Mouse (Mus musculus) midbrain, postnatal 0 days (tissue): ENCODE results near the gene Setx. TPM values are rescaled to one million over a fixed set of nuclear protein-coding genes. Genes with fewer than 3 reads are reported as not detected.

ENCODE experiments used
- ATAC-seq: fragments of 200-750 bp; cut with Nextera tagmentation; 2 replicates; pipeline ENCODE4 v1.8.0; 2017; ENCODE audit warnings: moderate number of reproducible peaks, mild to moderate bottlenecking, moderate TSS enrichment, moderate library complexity; ENCODE audit not compliant: low FRiP score
- DNase-seq: peaks from one replicate; pipeline ENCODE4 v3.0.0-alpha.2; 2015; ENCODE audit warnings: low spot score
- H3K27ac ChIP-seq: fragments of 300-500 bp; sonication (generic); 2 replicates; pipeline ENCODE4 v1.5.1; 2014; ENCODE audit warnings: low read depth, mild to moderate bottlenecking, low read length, mixed read lengths
- H3K27me3 ChIP-seq: fragments of 300-500 bp; sonication (generic); 2 replicates; pipeline ENCODE4 v1.6.1; 2014; ENCODE audit warnings: low read length, control low read depth, mixed read lengths; ENCODE audit not compliant: insufficient read depth
- H3K36me3 ChIP-seq: fragments of 300-500 bp; sonication (generic); 2 replicates; pipeline ENCODE4 v1.6.1; 2014; ENCODE audit warnings: low read length, control low read depth, mixed read lengths; ENCODE audit not compliant: insufficient read depth
- H3K4me1 ChIP-seq: fragments of 300-500 bp; sonication (generic); 2 replicates; pipeline ENCODE4 v1.6.1; 2014; ENCODE audit warnings: mild to moderate bottlenecking, control low read depth, antibody characterized with exemption, low read length, mixed read lengths; ENCODE audit not compliant: insufficient read depth
- H3K4me2 ChIP-seq: fragments of 300-500 bp; sonication (generic); 2 replicates; pipeline ENCODE4 v1.6.1; 2014; ENCODE audit warnings: low read depth, mild to moderate bottlenecking, low read length, mixed read lengths; ENCODE audit not compliant: poor library complexity, severe bottlenecking
- H3K4me3 ChIP-seq: fragments of 300-500 bp; sonication (generic); 2 replicates; pipeline ENCODE4 v1.5.1; 2014; ENCODE audit warnings: low read depth, mild to moderate bottlenecking, low read length, moderate library complexity
- H3K9ac ChIP-seq: fragments of 300-500 bp; sonication (generic); replicated peaks from 2 replicates; pipeline ENCODE4 v1.6.1; 2014; ENCODE audit warnings: mild to moderate bottlenecking, low read length, moderate library complexity, mixed read lengths; ENCODE audit not compliant: poor library complexity, severe bottlenecking
- H3K9me3 ChIP-seq: fragments of 300-500 bp; sonication (generic); 2 replicates; pipeline ENCODE4 v1.6.1; 2016; ENCODE audit warnings: low read length, control low read depth
- CTCF ChIP-seq: IDR thresholded peaks from 2 replicates; pipeline ENCODE4 v1.5.1; 2016; ENCODE audit warnings: antibody characterized with exemption, mild to moderate bottlenecking
- WGBS: fragments of 180-500 bp; shearing (Covaris S2); extraction: QIAGEN DNeasy Blood & Tissue Kit; methylation state at CpG from one replicate; pipeline ENCODE4 v1.1.7; 2014; 5-methylcytosine and 5-hydroxymethylcytosine counted together
- polyA plus RNA-seq: library from polyadenylated mRNA; unstranded; fragments of >200 nt; fragmentation: Nextera tagmentation; extraction: Ambion mirVana; gene quantifications from 2 replicates; pipeline ENCODE4 v1.2.1, GENCODE M21; 2015
- total RNA-seq: library from RNA; depleted of rRNA; stranded (reverse); fragments of >200 nt; gene quantifications from 2 replicates; pipeline ENCODE4 v1.2.3, GENCODE M21; 2014

Setx gene
- total and polyA plus RNA-seq, 2 experiments from 2014 or later = 16.8 to 43.2 TPM

GRCm38 (mm10) chr2:29192629-29193278, 68.8 kb downstream of the Setx start:
- no peak overlapping the region for H3K9ac ChIP-seq
- ATAC-seq (no peak), DNase-seq (no peak)
- no peak overlapping the region for H3K27ac ChIP-seq
- peak; percentile 59 for TF ChIP-seq CTCF
- no peaks in the 10 kb centered on the region for H3K9me3 ChIP-seq
- H3K4me1 ChIP-seq = 0 out of 2 replicates have a peak, but pooled peaks cover 3% of the 10 kb centered on the region
- no peak overlapping the region for H3K4me2 ChIP-seq
- H3K27me3 ChIP-seq = no peaks in the 10 kb centered on the region
- H3K36me3 ChIP-seq = no peaks in the 10 kb centered on the region
- H3K4me3 ChIP-seq = no peak overlapping the region
- whole genome bisulfite sequencing = 84% methylated on average over 8 of the region's 8 CpGs

GRCm38 (mm10) chr2:29193819-29194546, 70.0 kb downstream of the Setx start:
- H3K4me2 ChIP-seq = peak overlapping the region; percentile 96
- WGBS = 12% methylated on average over 16 of the region's 16 CpGs
- peak overlapping the region; percentile 48 for H3K4me3 ChIP-seq
- DNase-seq = peak; percentile 47
- no peak for TF ChIP-seq CTCF
- H3K4me1 ChIP-seq = 0 out of 2 replicates have a peak, but pooled peaks cover 3% of the 10 kb centered on the region
- H3K9ac ChIP-seq = no peak overlapping the region
- no peak overlapping the region for H3K27ac ChIP-seq
- no peaks in the 10 kb centered on the region for H3K9me3 ChIP-seq
- no peak for ATAC-seq
- H3K36me3 ChIP-seq = no peaks in the 10 kb centered on the region
- no peaks in the 10 kb centered on the region for H3K27me3 ChIP-seq

- Histone ChIP-seq H3K9me3 (no peaks in the 10 kb centered on the region), H3K36me3 (no peaks in the 10 kb centered on the region), H3K27me3 (no peaks in the 10 kb centered on the region), H3K4me2 (peak overlapping the region; percentile 96), H3K4me3 (peak overlapping the region; percentile 48), H3K27ac (no peak overlapping the region), H3K9ac (peak overlapping the region; percentile 50), H3K4me1 (0 out of 2 replicates have a peak, but pooled peaks cover 3% of the 10 kb centered on the region)
- DNase-seq (peak; percentile 44), ATAC-seq (peak; percentile 54; the same call in 1 of the 2 replicates)
- WGBS = 2% methylated on average over 54 of the region's 61 CpGs
- peak; percentile 91 for TF ChIP-seq CTCF
Observed at GRCm38 (mm10) chr2:29194547-29195463, 70.8 kb downstream of the Setx start.

- 77% methylated on average over 12 of the region's 12 CpGs for WGBS
Observed at GRCm38 (mm10) chr2:29196844-29197243, 72.9 kb downstream of the Setx start.

GRCm38 (mm10) chr2:29198446-29198845, 74.5 kb downstream of the Setx start:
- no peaks in the 10 kb centered on the region for H3K36me3 ChIP-seq
- DNase-seq (no peak), ATAC-seq (no peak)
- H3K4me2 ChIP-seq = no peak overlapping the region
- H3K4me1 ChIP-seq = peaks cover 3% of the 10 kb centered on the region; the same call in 1 of the 2 replicates
- H3K9me3 ChIP-seq = no peaks in the 10 kb centered on the region
- no peaks in the 10 kb centered on the region for H3K27me3 ChIP-seq
- no peak overlapping the region for H3K4me3 ChIP-seq
- H3K27ac ChIP-seq = no peak overlapping the region
- 82% methylated on average over 5 of the region's 5 CpGs for WGBS
- no peak overlapping the region for H3K9ac ChIP-seq
- TF ChIP-seq CTCF = no peak

More at GRCm38 (mm10) chr2:29196844-29197243, 72.9 kb downstream of the Setx start:
- no peak for DNase-seq
- Histone ChIP-seq H3K4me1 (peaks cover 3% of the 10 kb centered on the region; the same call in 1 of the 2 replicates), H3K4me3 (no peak overlapping the region), H3K9ac (no peak overlapping the region), H3K9me3 (no peaks in the 10 kb centered on the region), H3K4me2 (no peak overlapping the region), H3K36me3 (no peaks in the 10 kb centered on the region), H3K27me3 (no peaks in the 10 kb centered on the region), H3K27ac (no peak overlapping the region)
- TF ChIP-seq CTCF = no peak
- ATAC-seq = no peak
